Mouse (Mus musculus): ENCODE results near the gene Trmt13. TPM values are rescaled to one million over a fixed set of nuclear protein-coding genes. Genes with fewer than 3 reads are reported as not detected.
"Not testable (repeated sequence)": the region's sequence is repeated elsewhere in the genome, so short reads cannot be mapped to it uniquely, and the experiment has no call there.

Trmt13 gene
- polyA plus RNA-seq, 1 experiment: 2.9 TPM

- Histone ChIP-seq H3K4me3 (no peak overlapping the region), H3K36me3 (ENCODE audit: control insufficient read depth, insufficient read depth) (no peaks in the 10 kb centered on the region), H3ac (ENCODE audit: control insufficient read depth, insufficient read length) (no peak overlapping the region), H3K4me2 (ENCODE audit: low read depth) (no peak overlapping the region), H3K27me3 (ENCODE audit: control insufficient read depth, insufficient read depth, insufficient read length) (no peaks in the 10 kb centered on the region), H3K79me2 (ENCODE audit: control insufficient read depth, insufficient read depth) (peaks cover 73% of the 10 kb centered on the region)
- no peak for TF ChIP-seq TCF3 (IDR thresholded peaks at IDR 0.05; ENCODE audit: insufficient read length, low read depth)
These were observed 45.6 kb upstream of the Trmt13 start for GRCm38 (mm10) chr3:116659856-116660430.

DNA sequence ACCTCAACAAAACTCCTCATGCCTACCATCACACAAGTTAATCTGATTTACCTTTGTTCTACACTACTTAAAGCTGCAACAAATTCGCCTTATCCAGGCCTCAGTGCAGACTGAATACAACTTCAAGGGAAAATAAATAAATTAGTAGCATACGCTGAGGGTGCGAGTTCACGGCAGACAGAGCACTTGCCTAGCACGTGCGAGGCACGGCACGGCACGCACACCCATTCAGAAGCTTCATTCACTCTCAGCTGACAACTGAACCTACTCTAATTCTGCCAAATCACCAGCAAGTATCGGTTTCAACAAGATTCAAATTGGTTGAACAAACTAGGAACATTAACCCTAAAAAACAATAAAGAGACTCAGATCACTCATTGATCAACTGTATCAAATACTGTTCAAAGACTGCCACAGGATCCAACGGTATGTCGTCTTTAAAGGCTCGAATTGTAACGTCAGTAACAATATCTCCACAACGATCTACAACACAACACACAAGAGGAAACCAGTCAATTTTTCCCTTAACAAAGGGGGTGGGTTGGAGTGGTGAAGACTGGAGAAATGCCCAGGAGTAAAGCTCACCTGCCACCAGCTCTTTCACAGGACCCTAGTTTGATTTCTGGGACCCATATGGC, 44.7 kb upstream of the Trmt13 start:
- H3ac ChIP-seq (ENCODE audit: control insufficient read depth, insufficient read length): no peak overlapping the region
- H3K4me3 ChIP-seq: no peak overlapping the region
- H3K27me3 ChIP-seq (ENCODE audit: control insufficient read depth, insufficient read depth, insufficient read length): no peaks in the 10 kb centered on the region
- H3K4me2 ChIP-seq (ENCODE audit: low read depth): no peak overlapping the region
- H3K36me3 ChIP-seq (ENCODE audit: control insufficient read depth, insufficient read depth): no peaks in the 10 kb centered on the region
- TF ChIP-seq E2F4 (IDR thresholded peaks at IDR 0.05; ENCODE audit: insufficient read depth): no peak
- no peak for TF ChIP-seq TCF3 (IDR thresholded peaks at IDR 0.05; ENCODE audit: insufficient read length, low read depth)
- TF ChIP-seq POLR2AphosphoS2 (IDR thresholded peaks at IDR 0.05; ENCODE audit: insufficient read length, low read depth): no peak
- no peak for TF ChIP-seq MYOD1 (IDR thresholded peaks at IDR 0.05; ENCODE audit: control insufficient read depth in 1 of 3, insufficient read length in 2 of 3, low read depth in 2 of 3)
- TF ChIP-seq CEBPB (IDR thresholded peaks at IDR 0.05; ENCODE audit: insufficient read depth, poor library complexity, severe bottlenecking): no peak
- no peak for TF ChIP-seq SRF (IDR thresholded peaks at IDR 0.05; ENCODE audit: control insufficient read depth, insufficient read length, low read depth)
- no peak for TF ChIP-seq USF1 (IDR thresholded peaks at IDR 0.05; ENCODE audit: low read depth)
- TF ChIP-seq TCF12 (IDR thresholded peaks at IDR 0.05; ENCODE audit: insufficient read depth, poor library complexity, severe bottlenecking): no peak
- no peak for TF ChIP-seq MAX (IDR thresholded peaks at IDR 0.05; ENCODE audit: low read depth)
- no peak for TF ChIP-seq POLR2A (IDR thresholded peaks at IDR 0.05; ENCODE audit: insufficient read length, low read depth)
- TF ChIP-seq REST (IDR thresholded peaks at IDR 0.05; ENCODE audit: insufficient read depth, insufficient read length): no peak
- H3K79me2 ChIP-seq (ENCODE audit: control insufficient read depth, insufficient read depth): peaks cover 82% of the 10 kb centered on the region

DNA sequence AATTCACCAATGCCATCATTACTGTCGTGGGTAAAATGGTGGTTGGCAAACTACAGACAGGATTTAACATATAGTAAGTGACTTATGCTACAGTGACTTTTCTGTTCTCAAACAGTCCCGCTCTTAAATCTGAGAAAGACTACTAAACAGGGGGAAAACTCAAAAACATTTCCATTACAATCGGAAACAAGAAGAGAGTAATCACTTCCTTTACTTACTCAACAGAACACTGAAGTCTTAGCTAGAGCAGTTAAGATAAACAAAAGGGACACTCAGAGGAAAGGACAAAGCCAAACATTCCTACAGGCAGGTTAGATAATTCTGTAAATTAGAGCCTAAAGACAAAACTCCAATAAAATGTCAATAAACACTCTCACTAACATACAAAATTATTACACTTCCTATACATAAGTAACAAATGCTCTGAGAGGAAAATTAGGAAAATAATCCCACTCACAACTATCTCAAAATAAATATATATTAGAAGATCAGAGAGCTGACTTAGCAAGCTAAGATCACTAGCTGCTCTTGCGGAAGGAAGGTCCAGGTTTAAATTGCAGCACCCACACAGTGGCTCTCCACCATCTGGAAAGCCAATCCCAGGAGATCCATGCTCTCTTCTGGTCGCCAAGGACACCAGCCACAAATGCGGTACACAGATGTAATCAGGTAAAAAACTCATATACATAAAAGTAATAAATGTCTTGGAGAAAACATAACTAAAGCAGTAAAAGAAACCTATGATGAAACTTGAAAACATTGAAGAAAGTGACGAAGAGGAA, 42.0 kb upstream of the Trmt13 start:
- H3K4me2 ChIP-seq (ENCODE audit: low read depth): no peak overlapping the region
- no peaks in the 10 kb centered on the region for H3K36me3 ChIP-seq (ENCODE audit: control insufficient read depth, insufficient read depth)
- no peak overlapping the region for H3K4me3 ChIP-seq
- H3ac ChIP-seq (ENCODE audit: control insufficient read depth, insufficient read length): no peak overlapping the region
- H3K27me3 ChIP-seq (ENCODE audit: control insufficient read depth, insufficient read depth, insufficient read length): no peaks in the 10 kb centered on the region
- H3K79me2 ChIP-seq (ENCODE audit: control insufficient read depth, insufficient read depth): peaks cover 99% of the 10 kb centered on the region
- TF ChIP-seq MAX (IDR thresholded peaks at IDR 0.05; ENCODE audit: low read depth) (no peak), SRF (IDR thresholded peaks at IDR 0.05; ENCODE audit: control insufficient read depth, insufficient read length, low read depth) (no peak), POLR2AphosphoS2 (IDR thresholded peaks at IDR 0.05; ENCODE audit: insufficient read length, low read depth) (no peak), MYOD1 (IDR thresholded peaks at IDR 0.05; ENCODE audit: control insufficient read depth in 1 of 3, insufficient read length in 2 of 3, low read depth in 2 of 3) (no peak), USF1 (IDR thresholded peaks at IDR 0.05; ENCODE audit: low read depth) (no peak), POLR2A (IDR thresholded peaks at IDR 0.05; ENCODE audit: insufficient read length, low read depth) (no peak), MYOG (IDR thresholded peaks at IDR 0.05; ENCODE audit: control insufficient read depth in 1 of 3, insufficient read depth in 1 of 3, insufficient read length in 2 of 3, low read depth in 2 of 3) (no peak), CEBPB (IDR thresholded peaks at IDR 0.05; ENCODE audit: insufficient read depth, poor library complexity, severe bottlenecking) (no peak), E2F4 (IDR thresholded peaks at IDR 0.05; ENCODE audit: insufficient read depth) (no peak), TCF12 (IDR thresholded peaks at IDR 0.05; ENCODE audit: insufficient read depth, poor library complexity, severe bottlenecking) (no peak), TCF3 (IDR thresholded peaks at IDR 0.05; ENCODE audit: insufficient read length, low read depth) (no peak), REST (IDR thresholded peaks at IDR 0.05; ENCODE audit: insufficient read depth, insufficient read length) (no peak)

DNA sequence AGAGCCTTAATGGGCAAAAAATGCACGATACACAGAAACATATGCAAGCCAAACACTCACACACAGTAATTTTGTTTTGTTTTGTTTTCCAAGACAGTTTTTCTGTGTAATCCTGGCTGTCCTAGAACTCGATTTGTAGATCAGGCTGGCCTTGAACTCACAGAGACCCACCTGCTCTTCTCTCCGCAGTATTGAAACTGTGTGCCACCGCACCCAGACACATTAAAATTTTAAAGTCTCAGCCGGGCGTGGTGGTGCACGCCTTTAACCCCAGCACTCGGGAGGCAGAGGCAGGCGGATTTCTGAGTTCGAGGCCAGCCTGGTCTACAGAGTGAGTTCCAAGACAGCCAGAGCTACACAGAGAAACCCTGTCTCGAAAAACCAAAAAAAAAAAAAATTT, 39.7 kb upstream of the Trmt13 start:
- peaks cover 95% of the 10 kb centered on the region for H3K79me2 ChIP-seq (ENCODE audit: control insufficient read depth, insufficient read depth)
- H3K4me2 ChIP-seq (ENCODE audit: low read depth); H3K27me3 ChIP-seq (ENCODE audit: control insufficient read depth, insufficient read depth, insufficient read length): not testable (repeated sequence)

GRCm38 (mm10) chr3:116653278-116653945, 39.0 kb upstream of the Trmt13 start:
- TF ChIP-seq CEBPB (IDR thresholded peaks at IDR 0.05; ENCODE audit: insufficient read depth, poor library complexity, severe bottlenecking) (no peak), TCF12 (IDR thresholded peaks at IDR 0.05; ENCODE audit: insufficient read depth, poor library complexity, severe bottlenecking) (no peak), MAX (IDR thresholded peaks at IDR 0.05; ENCODE audit: low read depth) (no peak), MYOD1 (IDR thresholded peaks at IDR 0.05; ENCODE audit: control insufficient read depth in 1 of 3, insufficient read length in 2 of 3, low read depth in 2 of 3) (no peak), POLR2AphosphoS2 (IDR thresholded peaks at IDR 0.05; ENCODE audit: insufficient read length, low read depth) (no peak), E2F4 (IDR thresholded peaks at IDR 0.05; ENCODE audit: insufficient read depth) (no peak), REST (IDR thresholded peaks at IDR 0.05; ENCODE audit: insufficient read depth, insufficient read length) (no peak), TCF3 (IDR thresholded peaks at IDR 0.05; ENCODE audit: insufficient read length, low read depth) (no peak), SRF (IDR thresholded peaks at IDR 0.05; ENCODE audit: control insufficient read depth, insufficient read length, low read depth) (no peak), MYOG (IDR thresholded peaks at IDR 0.05; ENCODE audit: control insufficient read depth in 1 of 3, insufficient read depth in 1 of 3, insufficient read length in 2 of 3, low read depth in 2 of 3) (no peak), POLR2A (IDR thresholded peaks at IDR 0.05; ENCODE audit: insufficient read length, low read depth) (no peak), USF1 (IDR thresholded peaks at IDR 0.05; ENCODE audit: low read depth) (no peak)
- peaks cover 89% of the 10 kb centered on the region for H3K79me2 ChIP-seq (ENCODE audit: control insufficient read depth, insufficient read depth)

More for the DNA sequence above, 39.7 kb upstream of the Trmt13 start:
- not testable (repeated sequence) for H3K4me3 ChIP-seq; H3K36me3 ChIP-seq (ENCODE audit: control insufficient read depth, insufficient read depth); H3ac ChIP-seq (ENCODE audit: control insufficient read depth, insufficient read length)

More at GRCm38 (mm10) chr3:116653278-116653945, 39.0 kb upstream of the Trmt13 start:
- Histone ChIP-seq H3K36me3 (ENCODE audit: control insufficient read depth, insufficient read depth) (peaks cover 3% of the 10 kb centered on the region), H3K4me3 (no peak overlapping the region), H3ac (ENCODE audit: control insufficient read depth, insufficient read length) (no peak overlapping the region), H3K4me2 (ENCODE audit: low read depth) (no peak overlapping the region), H3K27me3 (ENCODE audit: control insufficient read depth, insufficient read depth, insufficient read length) (no peaks in the 10 kb centered on the region)
